Mouse (Mus musculus): ENCODE results near the gene Megf11.

- TF ChIP-seq CTCF (IDR thresholded peaks at IDR 0.05) (no peak), POLR2A (IDR thresholded peaks at IDR 0.05; ENCODE audit: insufficient read depth, low read depth, low read length) (no peak)
These were observed 362.3 kb downstream of the Megf11 start for GRCm38 (mm10) chr9:64747735-64748134.
